Mouse (Mus musculus): ENCODE measurements around the gene Alkal2. TPM values are rescaled to one million over a fixed set of nuclear protein-coding genes. Genes with fewer than 3 reads are reported as not detected.

Gene Alkal2
- polyA plus RNA-seq (2015; fragmentation: Nextera tagmentation; extraction: Ambion mirVana), result 0.80 and 0.84 TPM in 2 replicates

DNA sequence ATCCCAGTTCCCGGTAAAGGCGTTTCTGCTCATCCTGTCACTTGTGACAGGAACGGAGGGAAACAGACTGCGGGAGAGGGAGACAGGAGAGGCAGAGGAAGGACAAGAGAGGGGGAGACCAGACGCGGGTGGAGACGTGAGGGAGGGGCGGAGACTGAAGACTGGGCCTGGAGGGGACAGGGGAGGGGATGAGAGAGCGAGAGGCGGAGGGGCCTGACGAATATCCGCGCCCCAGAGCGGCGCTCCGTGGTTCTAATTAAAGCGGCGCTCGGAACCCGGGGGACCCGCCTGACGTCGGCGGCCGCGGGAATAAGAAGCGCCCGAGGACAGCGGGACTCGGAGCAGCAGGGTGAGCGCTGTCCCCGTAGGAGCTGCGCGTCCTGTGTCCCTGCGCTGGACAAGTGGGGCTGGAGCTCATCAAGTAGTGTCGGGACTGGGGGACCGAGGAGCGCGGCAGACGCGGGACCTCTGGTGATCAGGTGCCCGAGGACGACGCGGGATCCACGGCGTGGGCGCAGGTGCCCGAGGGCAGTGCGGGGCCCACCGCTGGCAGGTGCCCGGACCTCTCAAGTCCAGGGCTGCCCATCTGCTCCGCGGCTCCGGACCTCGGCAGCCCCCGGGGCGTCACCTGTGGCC lies at the start of gene Alkal2:
Gene Alkal2 (plus strand): TSS at position 337 of the 636 bp plus-strand sequence.
- H3K27ac ChIP-seq (ENCODE audit: low read depth, low read length), result no peak within 1 kb of the TSS
- no peaks in the 10 kb centered on the region for H3K9me3 ChIP-seq (ENCODE audit: control insufficient read depth, low read length)
- H3K4me2 ChIP-seq (ENCODE audit: low read length), result peak within 1 kb of the TSS; percentile 100
- WGBS, result under 1% methylated on average over 57 of the region's 58 CpGs
- peaks cover 13% of the 10 kb centered on the region; the same call in 1 of the 2 replicates for H3K4me1 ChIP-seq (ENCODE audit: control insufficient read depth, insufficient read depth, low read depth, low read length)
- H3K4me3 ChIP-seq (ENCODE audit: low read length), result peak within 1 kb of the TSS; percentile 63
- H3K9ac ChIP-seq (ENCODE audit: low read depth, low read length), result peak within 1 kb of the TSS; percentile 62
- peak; percentile 63 for ATAC-seq
- H3K27me3 ChIP-seq (replicated peaks; ENCODE audit: control insufficient read depth, insufficient read depth, low read length), result peaks cover 27% of the 10 kb centered on the region
- no peaks in the 10 kb centered on the region for H3K36me3 ChIP-seq (ENCODE audit: control insufficient read depth, insufficient read depth, low read length)

DNA sequence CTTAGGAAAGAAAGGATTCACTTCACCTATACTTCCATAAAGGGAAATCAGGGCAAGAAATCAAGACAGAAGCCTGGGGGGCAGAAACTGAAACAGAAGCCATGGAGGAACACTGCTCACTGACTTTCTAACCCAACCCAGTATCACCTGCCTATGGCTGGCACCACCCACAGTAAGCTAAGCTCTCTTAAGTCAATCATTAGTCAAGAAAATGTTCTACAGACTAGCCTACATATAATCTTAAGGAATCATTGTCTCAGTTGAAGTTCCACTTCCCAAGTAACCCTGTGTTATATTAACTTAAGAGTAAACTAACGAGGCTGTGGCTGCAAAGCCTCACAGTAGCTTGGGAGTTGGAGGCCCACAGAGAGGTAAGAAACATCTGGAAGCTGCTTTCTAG lies 35.6 kb upstream of the Alkal2 start:
- 80% methylated on average over 1 of the region's 1 CpGs for WGBS
- no peak overlapping the region for H3K4me3 ChIP-seq (ENCODE audit: low read length)
- H3K27me3 ChIP-seq (replicated peaks; ENCODE audit: control insufficient read depth, insufficient read depth, low read length), result no peaks in the 10 kb centered on the region
- no peak overlapping the region for H3K9ac ChIP-seq (ENCODE audit: low read depth, low read length)
- no peaks in the 10 kb centered on the region for H3K36me3 ChIP-seq (ENCODE audit: control insufficient read depth, insufficient read depth, low read length)
- no peak overlapping the region for H3K4me2 ChIP-seq (ENCODE audit: low read length)
- no peaks in the 10 kb centered on the region for H3K9me3 ChIP-seq (ENCODE audit: control insufficient read depth, low read length)
- ATAC-seq, result no peak
- no peak overlapping the region for H3K27ac ChIP-seq (ENCODE audit: low read depth, low read length)
- H3K4me1 ChIP-seq (ENCODE audit: control insufficient read depth, insufficient read depth, low read depth, low read length), result no peaks in the 10 kb centered on the region

DNA sequence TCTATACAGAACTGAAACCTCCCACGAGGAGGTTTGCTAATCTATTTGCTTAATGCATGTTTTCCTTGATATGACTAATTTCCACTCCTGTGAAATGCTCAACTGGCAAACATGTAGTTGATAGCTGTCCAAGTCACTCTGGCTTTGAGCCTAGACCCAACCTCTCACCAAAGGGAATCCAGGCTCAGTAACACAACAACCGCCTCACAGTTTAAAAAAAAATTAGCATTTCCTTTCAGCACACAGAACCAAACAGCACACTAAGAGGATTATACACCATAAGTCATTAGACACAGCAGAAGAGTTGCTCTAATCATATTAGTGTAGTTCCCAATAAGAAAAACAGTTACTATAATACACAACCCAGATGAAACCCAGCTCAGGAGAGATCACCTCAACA lies 33.2 kb upstream of the Alkal2 start:
- H3K27me3 ChIP-seq (replicated peaks; ENCODE audit: control insufficient read depth, insufficient read depth, low read length), result no peaks in the 10 kb centered on the region

DNA sequence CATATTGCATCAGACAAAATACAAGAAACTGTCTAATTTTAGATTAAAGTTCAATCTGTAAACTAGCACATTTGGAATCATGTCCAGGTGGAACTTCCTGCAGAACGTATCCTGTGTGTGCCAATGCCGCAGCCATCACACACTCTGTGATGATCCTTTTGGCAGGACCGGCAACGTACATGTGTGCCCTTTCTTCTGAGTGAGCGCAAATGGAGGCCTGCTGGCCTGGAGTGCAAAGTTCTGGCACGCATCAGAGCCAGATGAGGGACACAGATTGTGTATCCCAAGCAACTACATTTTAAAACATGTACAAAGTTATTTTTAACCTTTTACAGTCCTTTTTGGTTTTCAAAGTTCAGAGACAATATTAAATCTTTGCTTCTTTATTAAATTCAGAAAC lies 32.3 kb upstream of the Alkal2 start:
- H3K9ac ChIP-seq (ENCODE audit: low read depth, low read length), result no peak overlapping the region
- H3K4me2 ChIP-seq (ENCODE audit: low read length), result no peak overlapping the region
- no peak overlapping the region for H3K27ac ChIP-seq (ENCODE audit: low read depth, low read length)
- H3K36me3 ChIP-seq (ENCODE audit: control insufficient read depth, insufficient read depth, low read length), result no peaks in the 10 kb centered on the region
- WGBS, result 74% methylated on average over 6 of the region's 6 CpGs
- H3K9me3 ChIP-seq (ENCODE audit: control insufficient read depth, low read length), result no peaks in the 10 kb centered on the region
- no peak overlapping the region for H3K4me3 ChIP-seq (ENCODE audit: low read length)
- no peaks in the 10 kb centered on the region for H3K27me3 ChIP-seq (replicated peaks; ENCODE audit: control insufficient read depth, insufficient read depth, low read length)
- no peaks in the 10 kb centered on the region for H3K4me1 ChIP-seq (ENCODE audit: control insufficient read depth, insufficient read depth, low read depth, low read length)
- ATAC-seq, result no peak

More for the DNA sequence above, 33.2 kb upstream of the Alkal2 start:
- Histone ChIP-seq H3K9me3 (ENCODE audit: control insufficient read depth, low read length) (no peaks in the 10 kb centered on the region), H3K4me3 (ENCODE audit: low read length) (no peak overlapping the region), H3K9ac (ENCODE audit: low read depth, low read length) (no peak overlapping the region), H3K4me2 (ENCODE audit: low read length) (no peak overlapping the region), H3K36me3 (ENCODE audit: control insufficient read depth, insufficient read depth, low read length) (no peaks in the 10 kb centered on the region), H3K4me1 (ENCODE audit: control insufficient read depth, insufficient read depth, low read depth, low read length) (no peaks in the 10 kb centered on the region), H3K27ac (ENCODE audit: low read depth, low read length) (no peak overlapping the region)
- peak; percentile 60; the same call in 1 of the 2 replicates for ATAC-seq
- 49% methylated on average over 2 of the region's 2 CpGs for WGBS

DNA sequence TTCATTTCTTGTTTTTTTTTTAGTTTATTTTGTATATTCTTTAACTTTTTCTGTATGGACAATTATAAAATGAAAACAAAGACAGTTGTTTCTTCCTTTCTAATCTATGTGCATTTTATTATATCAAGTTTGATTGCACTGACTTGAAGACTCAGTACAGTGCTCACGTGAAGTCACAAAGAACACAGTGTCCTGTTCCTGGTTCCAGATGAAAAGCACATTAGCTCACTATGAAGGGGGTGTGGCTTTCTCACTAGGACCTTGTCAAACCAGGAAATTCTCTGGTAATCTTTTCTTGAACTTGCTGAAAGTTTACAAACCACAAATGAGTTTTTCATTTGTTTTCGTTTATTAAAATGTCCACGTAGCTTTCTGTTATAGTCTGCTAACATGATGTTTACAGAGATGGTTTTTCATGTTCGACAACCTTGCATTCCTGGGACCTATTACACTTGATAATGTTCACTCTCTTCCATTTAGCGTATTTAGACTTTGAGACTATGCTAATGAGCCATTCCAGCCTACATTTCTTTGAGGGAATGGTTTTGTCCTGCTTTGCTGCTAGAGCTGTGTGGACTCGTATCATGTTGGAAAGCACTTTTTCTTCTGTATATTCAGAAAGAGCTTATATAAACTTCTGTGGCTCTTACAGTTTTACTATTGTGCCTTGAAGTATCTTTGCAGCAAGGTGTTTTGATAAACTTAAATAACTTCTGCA lies 28.5 kb upstream of the Alkal2 start:
- Histone ChIP-seq H3K4me2 (ENCODE audit: low read length) (no peak overlapping the region), H3K9me3 (ENCODE audit: control insufficient read depth, low read length) (no peaks in the 10 kb centered on the region), H3K27me3 (replicated peaks; ENCODE audit: control insufficient read depth, insufficient read depth, low read length) (no peaks in the 10 kb centered on the region), H3K36me3 (ENCODE audit: control insufficient read depth, insufficient read depth, low read length) (no peaks in the 10 kb centered on the region), H3K4me1 (ENCODE audit: control insufficient read depth, insufficient read depth, low read depth, low read length) (no peaks in the 10 kb centered on the region), H3K4me3 (ENCODE audit: low read length) (no peak overlapping the region), H3K27ac (ENCODE audit: low read depth, low read length) (no peak overlapping the region), H3K9ac (ENCODE audit: low read depth, low read length) (no peak overlapping the region)
- no peak for ATAC-seq
- WGBS, result 79% methylated on average over 6 of the region's 6 CpGs

DNA sequence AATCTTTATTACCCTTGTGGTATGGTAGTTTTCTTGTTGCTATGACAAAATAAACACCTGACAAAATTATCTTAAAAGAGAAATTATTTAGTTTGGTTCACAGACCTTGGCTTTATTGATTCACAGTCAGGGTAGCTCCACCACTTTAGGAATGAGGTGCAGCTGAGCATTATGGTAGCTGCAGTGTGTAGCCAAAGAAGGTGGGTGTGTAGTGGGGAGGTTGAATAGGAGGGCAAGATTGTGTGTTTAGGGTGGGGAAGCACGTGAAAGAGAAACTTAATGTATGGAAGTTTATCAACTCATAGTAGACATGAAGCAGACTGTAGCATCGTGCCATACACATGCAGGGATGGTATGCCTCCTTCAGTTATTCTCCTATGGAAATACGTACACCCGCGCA lies 27.9 kb upstream of the Alkal2 start:
- no peak overlapping the region for H3K4me2 ChIP-seq (ENCODE audit: low read length)
- no peaks in the 10 kb centered on the region for H3K4me1 ChIP-seq (ENCODE audit: control insufficient read depth, insufficient read depth, low read depth, low read length)
- H3K36me3 ChIP-seq (ENCODE audit: control insufficient read depth, insufficient read depth, low read length), result no peaks in the 10 kb centered on the region
- no peak for ATAC-seq
- H3K9ac ChIP-seq (ENCODE audit: low read depth, low read length), result no peak overlapping the region
- 93% methylated on average over 5 of the region's 5 CpGs for WGBS
- H3K4me3 ChIP-seq (ENCODE audit: low read length), result no peak overlapping the region
- no peak overlapping the region for H3K27ac ChIP-seq (ENCODE audit: low read depth, low read length)
- H3K9me3 ChIP-seq (ENCODE audit: control insufficient read depth, low read length), result no peaks in the 10 kb centered on the region
- H3K27me3 ChIP-seq (replicated peaks; ENCODE audit: control insufficient read depth, insufficient read depth, low read length), result no peaks in the 10 kb centered on the region

DNA sequence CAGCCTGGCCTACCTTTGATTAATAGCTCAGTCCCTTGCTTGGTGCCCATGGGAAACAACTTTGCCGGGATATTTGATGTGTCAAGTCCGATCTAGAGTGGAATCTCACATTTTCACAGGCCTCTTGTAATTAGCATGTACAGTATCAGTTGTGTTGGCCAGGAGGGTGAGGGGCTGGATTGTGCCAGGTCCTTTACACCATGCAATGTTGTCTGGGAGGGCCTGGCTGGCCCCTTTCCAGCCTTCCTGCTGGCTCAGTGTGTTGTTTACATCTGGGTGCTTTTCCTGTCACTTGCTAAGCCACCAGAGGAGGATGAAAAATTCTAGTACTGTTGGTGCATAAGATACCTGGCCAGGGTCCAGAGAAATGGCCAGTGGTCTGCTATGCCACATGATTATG lies 19.8 kb upstream of the Alkal2 start:
- Histone ChIP-seq H3K4me3 (ENCODE audit: low read length) (no peak overlapping the region), H3K9ac (ENCODE audit: low read depth, low read length) (no peak overlapping the region), H3K4me1 (ENCODE audit: control insufficient read depth, insufficient read depth, low read depth, low read length) (no peaks in the 10 kb centered on the region), H3K4me2 (ENCODE audit: low read length) (no peak overlapping the region), H3K27ac (ENCODE audit: low read depth, low read length) (no peak overlapping the region), H3K36me3 (ENCODE audit: control insufficient read depth, insufficient read depth, low read length) (no peaks in the 10 kb centered on the region), H3K9me3 (ENCODE audit: control insufficient read depth, low read length) (no peaks in the 10 kb centered on the region), H3K27me3 (replicated peaks; ENCODE audit: control insufficient read depth, insufficient read depth, low read length) (no peaks in the 10 kb centered on the region)
- WGBS, result 49% methylated on average over 2 of the region's 2 CpGs
- peak; percentile 89 for ATAC-seq

DNA sequence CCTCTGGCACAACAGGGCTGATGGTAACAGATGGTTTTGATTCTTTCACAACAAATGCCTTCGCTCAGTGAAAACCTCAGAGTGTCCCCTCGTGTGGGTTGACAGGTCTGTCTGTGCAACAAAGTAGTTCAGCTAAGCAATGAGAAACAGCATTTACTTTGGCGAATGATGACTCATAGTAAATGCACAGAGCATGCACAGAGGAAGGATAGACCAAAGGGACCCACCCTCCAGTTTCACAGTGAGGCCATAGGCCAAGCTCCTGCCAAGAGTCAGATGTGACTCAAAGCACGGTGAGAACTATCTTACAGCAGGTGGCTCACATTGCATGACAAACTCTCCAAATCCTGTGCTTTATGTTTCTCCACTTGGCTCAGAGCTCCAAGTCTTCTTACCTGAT lies 18.3 kb upstream of the Alkal2 start:
- Histone ChIP-seq H3K9ac (ENCODE audit: low read depth, low read length) (no peak overlapping the region), H3K4me2 (ENCODE audit: low read length) (no peak overlapping the region), H3K27ac (ENCODE audit: low read depth, low read length) (no peak overlapping the region), H3K9me3 (ENCODE audit: control insufficient read depth, low read length) (no peaks in the 10 kb centered on the region), H3K4me3 (ENCODE audit: low read length) (no peak overlapping the region), H3K36me3 (ENCODE audit: control insufficient read depth, insufficient read depth, low read length) (no peaks in the 10 kb centered on the region), H3K27me3 (replicated peaks; ENCODE audit: control insufficient read depth, insufficient read depth, low read length) (no peaks in the 10 kb centered on the region), H3K4me1 (ENCODE audit: control insufficient read depth, insufficient read depth, low read depth, low read length) (no peaks in the 10 kb centered on the region)
- no peak for ATAC-seq
- 85% methylated on average over 4 of the region's 4 CpGs for WGBS

DNA sequence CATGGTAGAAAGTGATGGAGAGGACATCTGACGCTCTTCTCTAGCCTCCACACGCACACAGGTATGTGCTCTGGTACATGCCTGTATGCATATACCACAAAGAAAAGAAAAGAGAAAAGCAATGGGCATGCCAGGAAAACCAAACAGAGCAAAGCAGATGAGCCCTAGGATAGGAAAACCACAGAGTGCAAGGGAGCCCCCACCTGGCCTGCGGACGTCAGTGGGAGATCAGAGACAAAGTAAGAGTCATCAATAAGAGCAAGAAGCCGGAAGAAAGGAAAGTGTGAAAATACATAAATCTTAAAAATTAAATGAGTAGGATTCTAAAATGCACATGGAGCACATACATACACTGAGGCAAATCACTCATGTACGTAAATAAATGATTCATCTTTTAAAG lies 4.7 kb upstream of the Alkal2 start:
- 74% methylated on average over 6 of the region's 6 CpGs for WGBS
- H3K9ac ChIP-seq (ENCODE audit: low read depth, low read length), result no peak overlapping the region
- H3K9me3 ChIP-seq (ENCODE audit: control insufficient read depth, low read length), result no peaks in the 10 kb centered on the region
- H3K4me2 ChIP-seq (ENCODE audit: low read length), result no peak overlapping the region
- H3K4me3 ChIP-seq (ENCODE audit: low read length), result no peak overlapping the region
- no peaks in the 10 kb centered on the region for H3K36me3 ChIP-seq (ENCODE audit: control insufficient read depth, insufficient read depth, low read length)
- ATAC-seq, result no peak
- peaks cover 9% of the 10 kb centered on the region for H3K27me3 ChIP-seq (replicated peaks; ENCODE audit: control insufficient read depth, insufficient read depth, low read length)
- H3K27ac ChIP-seq (ENCODE audit: low read depth, low read length), result no peak overlapping the region
- H3K4me1 ChIP-seq (ENCODE audit: control insufficient read depth, insufficient read depth, low read depth, low read length), result peaks cover 8% of the 10 kb centered on the region; the same call in 1 of the 2 replicates
